Mouse (Mus musculus): ENCODE measurements at regions not wholly inside any gene's neighbourhood (a gene's known extent, or its start where the extent isn't known, plus 50 kb on each side); places are given as distances from the start of the nearest gene placed in this dataset.

- Histone ChIP-seq H3K4me2 (no peak overlapping the region), H3K9ac (no peak overlapping the region), H3K27ac (no peak overlapping the region), H3K4me1 (no peaks in the 10 kb centered on the region), H3K9me3 (peaks cover 6% of the 10 kb centered on the region; the same call in 1 of the 2 replicates), H3K4me3 (replicated peaks) (no peak overlapping the region), H3K27me3 (no peaks in the 10 kb centered on the region), H3K36me3 (replicated peaks) (no peaks in the 10 kb centered on the region)
- ATAC-seq (ENCODE audit: low FRiP score) = no peak
- 84% methylated on average over 5 of the region's 5 CpGs for WGBS
Observed at GRCm38 (mm10) chr4:73542331-73542730, 65.3 kb upstream of the Gm11238 start.

GRCm38 (mm10) chr4:73531604-73532003 lies 76.1 kb upstream of the Gm11238 start:
- Histone ChIP-seq H3K4me1 (no peaks in the 10 kb centered on the region), H3K27me3 (no peaks in the 10 kb centered on the region), H3K4me3 (replicated peaks) (no peak overlapping the region), H3K36me3 (replicated peaks) (no peaks in the 10 kb centered on the region), H3K4me2 (no peak overlapping the region), H3K9ac (no peak overlapping the region), H3K9me3 (no peaks in the 10 kb centered on the region), H3K27ac (no peak overlapping the region)
- ATAC-seq (ENCODE audit: low FRiP score) = no peak
- 96% methylated on average over 1 of the region's 1 CpGs for WGBS

GRCm38 (mm10) chr4:73524579-73525208 lies 83.0 kb upstream of the Gm11238 start:
- Histone ChIP-seq H3K36me3 (replicated peaks) (no peaks in the 10 kb centered on the region), H3K27me3 (no peaks in the 10 kb centered on the region), H3K27ac (no peak overlapping the region), H3K9me3 (no peaks in the 10 kb centered on the region), H3K4me1 (no peaks in the 10 kb centered on the region), H3K4me2 (no peak overlapping the region), H3K4me3 (replicated peaks) (no peak overlapping the region), H3K9ac (no peak overlapping the region)
- peak; percentile 30; the same call in 1 of the 2 replicates for ATAC-seq (ENCODE audit: low FRiP score)
- WGBS = 71% methylated on average over 1 of the region's 1 CpGs

- Histone ChIP-seq H3K4me3 (replicated peaks) (no peak overlapping the region), H3K27ac (no peak overlapping the region), H3K9ac (no peak overlapping the region), H3K36me3 (replicated peaks) (no peaks in the 10 kb centered on the region), H3K4me1 (peaks cover 6% of the 10 kb centered on the region), H3K9me3 (0 out of 2 replicates have a peak, but pooled peaks cover 1% of the 10 kb centered on the region), H3K4me2 (no peak overlapping the region), H3K27me3 (no peaks in the 10 kb centered on the region)
- no peak for ATAC-seq (ENCODE audit: low FRiP score)
Observed at GRCm38 (mm10) chr4:73518742-73519384, 88.8 kb upstream of the Gm11238 start.

- Histone ChIP-seq H3K9me3 (0 out of 2 replicates have a peak, but pooled peaks cover 4% of the 10 kb centered on the region), H3K4me2 (no peak overlapping the region), H3K27me3 (no peaks in the 10 kb centered on the region), H3K36me3 (replicated peaks) (no peaks in the 10 kb centered on the region), H3K4me1 (peaks cover 6% of the 10 kb centered on the region), H3K27ac (no peak overlapping the region), H3K4me3 (replicated peaks) (no peak overlapping the region), H3K9ac (no peak overlapping the region)
- no peak for ATAC-seq (ENCODE audit: low FRiP score)
Observed at GRCm38 (mm10) chr4:73517559-73517958, 90.1 kb upstream of the Gm11238 start.

- no peaks in the 10 kb centered on the region for H3K36me3 ChIP-seq (replicated peaks)
- peaks cover 6% of the 10 kb centered on the region for H3K4me1 ChIP-seq
- H3K27me3 ChIP-seq = no peaks in the 10 kb centered on the region
- H3K9me3 ChIP-seq = 0 out of 2 replicates have a peak, but pooled peaks cover 4% of the 10 kb centered on the region
- no peak overlapping the region for H3K4me2 ChIP-seq
- H3K4me3 ChIP-seq (replicated peaks) = no peak overlapping the region
- H3K9ac ChIP-seq = no peak overlapping the region
- WGBS = 37% methylated on average over 2 of the region's 2 CpGs
- peak; percentile 53; the same call in 1 of the 2 replicates for ATAC-seq (ENCODE audit: low FRiP score)
- H3K27ac ChIP-seq = no peak overlapping the region
Observed at GRCm38 (mm10) chr4:73516717-73517116, 91.0 kb upstream of the Gm11238 start.

GRCm38 (mm10) chr4:73506860-73507259 lies 100.8 kb upstream of the Gm11238 start:
- Histone ChIP-seq H3K27me3 (no peaks in the 10 kb centered on the region), H3K4me2 (no peak overlapping the region), H3K27ac (no peak overlapping the region), H3K4me3 (replicated peaks) (no peak overlapping the region), H3K36me3 (replicated peaks) (no peaks in the 10 kb centered on the region), H3K9me3 (no peaks in the 10 kb centered on the region), H3K4me1 (no peaks in the 10 kb centered on the region), H3K9ac (no peak overlapping the region)
- no peak for ATAC-seq (ENCODE audit: low FRiP score)
- 88% methylated on average over 2 of the region's 2 CpGs for WGBS

GRCm38 (mm10) chr4:73489199-73489598 lies 84.3 kb upstream of the Gm11487 start:
- Histone ChIP-seq H3K4me2 (no peak overlapping the region), H3K27ac (no peak overlapping the region), H3K4me3 (replicated peaks) (no peak overlapping the region), H3K9ac (no peak overlapping the region), H3K4me1 (0 out of 2 replicates have a peak, but pooled peaks cover 3% of the 10 kb centered on the region), H3K36me3 (replicated peaks) (no peaks in the 10 kb centered on the region), H3K27me3 (no peaks in the 10 kb centered on the region), H3K9me3 (no peaks in the 10 kb centered on the region)
- peak; percentile 68 for ATAC-seq (ENCODE audit: low FRiP score)
- 66% methylated on average over 2 of the region's 2 CpGs for WGBS

- no peaks in the 10 kb centered on the region for H3K36me3 ChIP-seq (replicated peaks)
- no peak overlapping the region for H3K4me3 ChIP-seq (replicated peaks)
- no peak overlapping the region for H3K9ac ChIP-seq
- 0 out of 2 replicates have a peak, but pooled peaks cover 3% of the 10 kb centered on the region for H3K4me1 ChIP-seq
- WGBS = 65% methylated on average over 4 of the region's 4 CpGs
- no peaks in the 10 kb centered on the region for H3K27me3 ChIP-seq
- ATAC-seq (ENCODE audit: low FRiP score) = peak; percentile 75; the same call in 1 of the 2 replicates
- no peak overlapping the region for H3K27ac ChIP-seq
- no peak overlapping the region for H3K4me2 ChIP-seq
- no peaks in the 10 kb centered on the region for H3K9me3 ChIP-seq
Observed at GRCm38 (mm10) chr4:73488297-73489049, 83.6 kb upstream of the Gm11487 start.

GRCm38 (mm10) chr4:73467982-73468565 lies 63.2 kb upstream of the Gm11487 start:
- H3K27ac ChIP-seq = no peak overlapping the region
- H3K4me1 ChIP-seq = no peaks in the 10 kb centered on the region
- no peaks in the 10 kb centered on the region for H3K27me3 ChIP-seq
- no peak overlapping the region for H3K4me3 ChIP-seq (replicated peaks)
- ATAC-seq (ENCODE audit: low FRiP score) = no peak
- H3K9me3 ChIP-seq = no peaks in the 10 kb centered on the region
- H3K9ac ChIP-seq = no peak overlapping the region
- no peak overlapping the region for H3K4me2 ChIP-seq
- no peaks in the 10 kb centered on the region for H3K36me3 ChIP-seq (replicated peaks)
- WGBS = 91% methylated on average over 1 of the region's 1 CpGs
